Mouse (Mus musculus) liver (tissue): ENCODE measurements around the gene Rasa2.
"Not testable (repeated sequence)": the region's sequence is repeated elsewhere in the genome, so short reads cannot be mapped to it uniquely, and the experiment has no call there.

Source experiments
- DNase-seq: peaks from one replicate; pipeline ENCODE4 v3.0.0-alpha.2; 2020; ENCODE audit warnings: mixed read lengths

Rasa2 gene

DNA sequence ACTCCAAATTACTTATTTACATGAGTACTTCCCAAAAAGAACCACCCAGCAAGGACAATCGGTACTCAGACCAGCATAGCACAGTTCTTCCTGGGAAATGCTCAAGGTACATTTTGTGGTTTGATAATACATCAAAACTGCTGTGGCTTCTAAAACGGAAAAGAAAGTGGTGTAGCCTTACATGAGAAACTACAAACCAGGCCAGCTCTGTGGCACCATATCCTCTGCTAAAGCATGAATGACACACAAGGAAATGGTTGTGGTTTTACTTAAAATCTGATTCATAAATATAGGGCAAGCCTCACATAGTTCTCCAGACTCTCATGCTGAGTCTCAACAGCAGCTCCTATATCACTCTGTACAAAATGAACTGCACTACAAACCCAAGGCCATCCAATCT lies 48.3 kb downstream of the Rasa2 start:
- no peak for DNase-seq

DNA sequence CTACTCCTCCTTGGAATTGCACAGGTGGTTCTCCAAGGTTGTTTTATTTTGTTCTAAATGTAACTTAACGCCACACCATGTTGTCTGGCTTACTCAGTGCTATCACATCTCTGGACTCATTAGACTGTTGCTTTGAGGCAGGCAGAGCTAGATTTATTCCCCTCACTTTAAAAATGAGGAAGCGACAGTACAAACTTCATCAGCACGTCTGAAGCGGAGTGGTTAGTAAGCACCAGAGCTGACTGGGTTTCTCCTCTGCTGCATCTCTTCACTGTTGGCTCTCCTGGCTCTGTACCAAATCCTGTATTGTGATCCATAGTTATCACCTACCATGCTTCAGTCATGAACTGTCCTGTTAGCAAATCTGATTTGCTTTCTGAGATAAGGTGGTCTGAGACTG lies 53.2 kb downstream of the Rasa2 start:
- DNase-seq = no peak

DNA sequence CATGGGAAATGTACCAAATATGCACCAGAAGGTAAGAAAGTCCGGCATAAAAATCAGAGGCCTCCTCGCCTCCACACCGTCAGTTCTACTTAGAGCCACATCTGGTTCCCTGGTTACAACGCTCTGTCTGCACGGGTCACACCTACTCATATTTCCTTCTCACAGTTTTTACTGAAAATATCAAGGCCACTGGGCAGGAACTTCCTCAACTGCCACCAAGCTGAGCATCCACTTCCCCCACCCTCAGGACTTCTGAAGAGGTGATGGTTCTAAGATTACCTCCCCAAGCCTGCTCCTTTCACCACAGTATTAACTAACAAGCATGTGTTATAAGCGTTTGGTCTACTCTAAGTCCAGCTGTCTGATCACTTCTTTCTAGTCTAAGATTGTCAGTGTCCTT lies 53.7 kb downstream of the Rasa2 start:
- DNase-seq = no peak

DNA sequence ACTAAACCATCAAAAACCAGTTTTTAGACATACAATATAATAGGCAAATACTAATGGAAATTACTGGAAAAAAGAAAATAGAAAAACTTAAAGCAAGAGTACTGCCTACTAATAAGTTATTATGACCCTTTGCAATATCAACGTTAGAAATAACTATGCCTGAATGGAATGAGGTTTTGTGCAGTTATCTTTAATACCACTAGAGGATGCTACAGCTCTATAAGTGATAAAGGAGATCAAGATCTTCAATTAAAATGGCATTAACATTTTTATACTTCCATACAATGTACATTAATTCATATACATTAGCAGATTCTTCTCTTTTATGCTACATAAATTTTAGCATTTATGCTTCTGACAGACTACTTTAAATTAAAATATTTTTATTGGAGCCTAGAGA lies 58.2 kb downstream of the Rasa2 start:
- DNase-seq = no peak

DNA sequence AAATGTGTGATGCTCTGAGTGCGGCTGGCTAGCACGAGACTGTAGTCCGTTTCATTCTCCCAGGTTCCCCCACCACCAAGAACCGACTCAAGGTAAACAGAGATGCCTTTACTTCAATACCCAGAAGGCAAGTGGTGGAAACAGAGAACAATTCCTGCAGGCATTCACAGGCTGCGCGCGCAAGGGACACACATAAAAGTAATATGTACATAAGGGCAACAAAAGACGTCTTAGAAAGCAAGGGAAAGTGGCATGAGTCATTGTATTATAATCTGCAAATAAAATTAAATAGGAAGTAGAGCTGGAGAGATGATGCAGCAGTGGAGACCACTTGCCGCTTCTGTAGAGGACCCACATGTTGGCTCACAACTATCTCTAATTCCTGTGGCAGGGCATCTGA lies 58.7 kb downstream of the Rasa2 start:
- DNase-seq = no peak

DNA sequence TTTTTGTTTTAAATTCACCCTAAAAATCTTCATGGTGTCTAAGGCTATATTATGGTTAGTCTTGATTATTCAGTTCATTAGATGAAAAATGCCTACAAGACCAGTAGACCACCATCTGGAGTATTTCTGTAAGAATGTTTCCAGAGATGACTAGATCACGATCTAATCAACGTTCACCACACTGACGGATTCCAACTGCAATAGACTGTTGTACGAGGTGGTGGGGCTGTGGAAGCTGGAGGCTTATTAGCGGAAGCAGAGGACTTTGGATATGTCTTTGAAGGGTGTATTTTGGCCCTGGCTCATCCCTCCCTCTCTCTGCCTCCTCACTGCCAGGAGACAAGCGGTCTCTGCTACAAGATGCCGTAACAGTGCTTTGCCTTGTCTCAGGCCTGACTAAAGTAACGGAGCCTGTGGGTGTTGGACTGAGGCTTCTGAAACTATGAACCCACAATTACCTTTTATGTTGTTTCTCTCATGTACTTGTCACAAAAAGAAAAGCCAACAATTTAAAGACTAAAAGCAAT lies 64.9 kb downstream of the Rasa2 start:
- DNase-seq = peak; percentile 27

DNA sequence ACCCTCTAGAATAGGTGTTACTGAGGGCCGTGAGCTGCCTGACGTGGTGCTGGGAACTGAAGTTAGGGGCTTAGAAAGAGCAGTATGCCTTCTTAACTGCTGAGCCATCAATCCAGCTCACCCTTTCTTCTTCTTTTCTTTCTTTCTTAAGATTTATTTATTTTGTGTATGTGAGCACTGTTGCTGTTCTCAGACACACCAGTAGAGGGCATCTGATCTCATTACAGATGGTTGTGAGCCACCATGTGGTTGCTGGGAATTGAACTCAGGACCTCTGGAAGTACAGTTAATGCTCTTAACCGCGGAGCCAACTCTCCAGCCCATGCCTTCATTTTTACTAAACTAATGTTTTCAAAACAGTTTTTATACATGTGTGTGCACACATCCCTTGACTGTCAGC lies 67.9 kb downstream of the Rasa2 start:
- DNase-seq = no peak

DNA sequence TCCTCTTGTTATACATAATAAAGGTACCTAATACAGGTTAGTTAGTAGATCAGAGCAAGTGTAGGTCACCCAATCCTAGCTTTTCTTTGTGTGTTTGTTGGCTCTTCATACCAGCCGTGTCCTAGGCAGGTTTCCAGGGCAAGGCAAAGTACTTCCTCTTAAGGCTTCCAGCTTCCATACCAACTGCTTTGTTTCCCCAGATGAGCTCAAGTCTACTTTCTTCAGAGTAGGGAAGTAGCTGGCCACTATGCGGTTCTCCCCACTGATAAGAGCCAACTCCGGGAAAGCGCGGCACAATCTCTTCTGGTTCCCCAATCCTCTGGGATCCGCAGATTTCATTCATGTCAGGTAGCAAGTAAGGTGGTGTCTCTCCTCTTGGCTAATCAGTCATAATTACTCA lies 72.3 kb downstream of the Rasa2 start:
- DNase-seq = no peak

DNA sequence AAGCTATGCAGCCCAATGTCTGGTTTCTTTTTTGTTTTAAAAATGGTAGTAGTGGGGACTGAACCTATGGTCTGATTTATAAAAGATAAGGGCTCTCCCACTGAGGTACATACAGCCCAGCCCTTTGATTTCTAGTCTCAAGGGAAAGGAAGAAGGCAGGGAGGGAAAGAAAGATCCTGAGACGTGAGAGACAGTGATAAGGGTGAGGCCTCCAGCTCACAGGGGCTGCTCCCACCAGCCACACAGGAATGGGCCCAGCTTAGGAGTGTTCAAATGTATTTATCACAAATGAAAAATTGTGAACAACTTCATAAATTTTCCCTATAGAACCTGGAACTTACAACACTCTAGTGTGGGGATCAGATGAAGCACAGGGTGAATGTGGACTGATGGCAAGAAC lies 72.8 kb downstream of the Rasa2 start:
- DNase-seq = no peak

DNA sequence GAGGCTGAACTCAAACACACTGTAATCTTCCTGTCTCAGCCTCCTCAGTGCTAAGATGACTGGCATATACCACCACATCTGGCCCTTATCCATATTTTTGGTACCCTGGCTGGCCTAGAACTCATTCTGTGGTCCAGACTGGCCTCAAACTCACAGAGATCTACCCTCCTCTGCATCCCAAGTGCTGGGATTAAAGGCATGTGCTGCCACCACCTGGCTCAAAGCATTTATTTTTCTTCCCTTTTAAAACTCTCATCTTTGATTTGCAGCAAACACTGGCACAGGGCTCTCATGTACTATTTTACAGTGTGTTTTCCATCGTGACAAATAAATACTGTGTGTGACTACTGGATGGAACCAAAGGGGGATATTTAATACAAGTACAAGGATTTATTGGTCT lies 77.3 kb downstream of the Rasa2 start:
- no peak for DNase-seq

DNA sequence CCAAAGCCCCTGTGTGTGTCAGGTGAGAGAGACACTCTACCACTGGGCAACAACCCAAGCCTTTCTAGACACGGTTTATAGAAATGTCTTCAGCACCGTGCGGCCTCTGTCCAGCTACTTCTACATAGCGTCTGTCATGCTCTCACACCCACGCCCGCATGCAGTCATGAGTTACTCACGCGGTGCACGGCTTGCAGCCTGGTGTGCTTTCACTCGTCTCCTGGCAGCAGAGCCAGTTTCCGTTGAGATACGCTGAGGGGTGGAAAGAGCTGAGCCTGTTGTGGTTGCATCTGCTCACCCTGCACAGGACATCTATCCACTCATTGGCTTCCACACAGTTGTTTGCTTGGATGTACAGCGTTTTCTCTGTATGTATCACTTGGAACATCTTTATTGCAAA lies 86.0 kb downstream of the Rasa2 start:
- no peak for DNase-seq

DNA sequence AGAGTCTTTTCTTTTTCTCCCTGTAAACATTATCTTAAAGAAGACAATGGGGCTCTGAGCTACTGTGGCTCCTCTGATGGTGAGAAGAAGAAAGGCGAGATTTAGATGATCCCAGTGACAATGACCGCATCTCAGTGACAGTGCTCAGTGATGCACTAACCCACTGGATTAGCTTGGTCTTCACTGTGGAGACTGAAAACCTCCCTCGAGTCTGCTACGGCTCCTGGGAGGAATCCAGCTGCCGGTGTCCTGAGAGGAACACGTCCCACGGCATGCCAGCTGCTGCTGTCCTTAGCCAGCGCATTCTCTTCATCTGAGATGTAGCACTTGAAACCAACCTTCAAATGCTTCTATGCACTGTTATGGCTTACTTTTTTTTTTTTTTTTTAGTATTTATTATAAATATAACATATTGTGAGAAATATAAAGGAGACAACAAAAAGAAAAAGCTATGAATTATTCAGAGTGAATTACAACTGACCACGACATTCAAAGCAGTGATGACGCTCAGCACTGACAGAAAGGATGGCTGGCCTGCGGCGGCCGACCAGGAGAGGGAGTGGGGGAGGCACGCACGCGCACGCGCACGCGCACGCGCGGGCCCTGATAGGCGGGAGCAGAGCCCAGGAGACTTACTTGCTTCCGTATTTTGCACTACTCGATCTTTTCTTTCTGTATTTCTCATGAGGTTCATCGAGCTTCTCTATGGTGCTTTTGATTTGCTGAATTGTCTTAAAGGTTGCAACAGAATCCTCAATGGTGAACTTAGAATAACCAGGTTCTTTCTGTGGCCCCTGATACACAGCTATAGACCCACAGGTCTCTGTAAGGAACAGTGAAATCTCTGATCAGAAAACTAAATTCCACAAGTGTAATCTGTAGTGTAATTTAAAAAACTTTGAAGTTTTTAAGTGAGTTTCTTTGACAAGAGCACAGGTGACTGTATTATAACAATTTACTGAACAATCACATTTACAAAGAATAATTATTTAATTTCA lies 87.5 kb downstream of the Rasa2 start:
- peak; percentile 82 for DNase-seq

DNA sequence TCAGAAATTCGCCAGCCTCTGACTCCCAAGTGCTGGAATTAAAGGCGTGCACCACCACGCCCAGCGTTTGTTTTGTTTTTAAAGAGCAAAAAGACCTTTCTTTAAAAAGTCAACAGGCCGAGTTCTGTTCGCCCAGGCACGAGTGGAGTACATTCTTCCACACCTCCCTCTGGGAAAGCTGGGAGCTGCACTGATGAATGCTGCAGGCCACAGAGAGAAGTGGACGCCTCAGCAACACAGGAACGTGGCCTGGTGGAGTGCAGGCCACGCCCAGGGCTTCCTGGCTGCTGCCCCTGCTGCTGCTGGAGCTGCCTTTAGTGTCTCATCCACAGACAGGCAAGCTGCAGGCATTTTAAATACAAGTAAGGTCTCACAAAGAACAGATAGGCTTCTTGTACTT lies 92.5 kb downstream of the Rasa2 start:
- DNase-seq = no peak

DNA sequence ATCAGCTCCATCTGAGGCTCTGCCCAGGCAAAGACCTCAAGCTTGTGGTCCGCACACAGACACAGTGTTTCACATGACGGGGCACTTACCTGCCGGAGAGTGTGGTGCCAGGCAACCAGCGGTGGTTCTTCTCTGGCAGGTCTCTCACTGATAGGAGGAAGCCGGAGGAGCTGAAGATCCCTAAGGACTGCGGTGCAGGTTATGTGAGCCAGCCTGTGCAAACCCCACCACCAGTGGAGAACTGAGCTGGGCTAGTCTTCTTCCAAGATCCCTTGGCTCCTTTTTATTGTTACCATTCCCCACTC lies 93.8 kb downstream of the Rasa2 start:
- DNase-seq = no peak

DNA sequence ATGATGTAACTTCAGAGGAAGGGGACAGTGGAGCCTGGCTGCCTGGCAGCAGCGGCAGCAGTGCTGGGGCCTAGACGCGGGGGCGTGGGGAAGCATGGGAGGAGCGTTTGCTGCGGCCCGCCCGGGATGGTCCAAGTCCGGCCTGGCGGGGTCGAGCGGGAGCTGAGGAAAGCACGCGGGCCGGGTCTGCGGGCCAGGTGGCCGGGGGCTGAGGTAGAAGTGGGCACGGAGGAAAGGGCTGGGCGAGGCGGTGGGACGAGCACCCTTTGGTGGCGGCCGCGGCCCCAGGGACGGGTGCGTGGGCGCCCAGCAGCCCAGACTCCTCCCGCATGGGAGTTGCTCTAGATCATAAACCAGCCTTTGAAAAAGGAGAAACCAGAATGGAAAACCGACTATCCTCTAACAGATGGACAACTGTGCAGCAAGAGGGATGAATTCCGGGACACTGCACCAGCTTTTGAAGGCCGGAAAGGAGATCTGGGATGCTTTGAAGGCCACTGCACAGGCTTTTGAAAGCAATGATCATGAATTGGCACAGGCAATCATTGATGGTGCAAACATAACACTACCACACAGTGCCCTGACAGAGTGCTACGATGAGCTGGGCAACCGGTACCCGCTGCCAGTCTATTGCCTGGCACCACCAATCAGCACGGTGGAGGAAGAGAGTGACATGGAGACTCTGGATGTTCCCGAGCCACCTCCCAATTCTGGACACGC lies 94.4 kb downstream of the Rasa2 start:
- peak; percentile 75 for DNase-seq

DNA sequence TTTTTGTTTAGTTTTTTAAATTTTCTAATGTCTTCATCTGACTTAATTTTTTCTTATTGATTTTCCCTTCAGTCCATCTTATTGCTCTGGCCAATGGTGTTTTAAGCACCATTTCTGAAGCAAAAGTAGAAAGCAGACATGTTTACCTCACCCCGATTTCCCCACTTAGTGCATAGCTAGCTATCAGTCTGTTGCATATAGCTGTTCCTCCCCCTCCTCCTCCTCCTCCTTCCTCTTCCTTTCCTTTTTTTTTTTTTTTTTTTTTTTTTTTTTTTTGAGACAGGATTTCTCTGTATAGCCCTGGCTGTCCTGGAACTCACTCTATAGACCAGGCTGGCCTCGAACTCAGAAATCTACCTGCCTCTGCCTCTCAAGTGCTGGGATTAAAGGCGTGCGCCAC lies 95.3 kb downstream of the Rasa2 start:
- DNase-seq = not testable (repeated sequence)

DNA sequence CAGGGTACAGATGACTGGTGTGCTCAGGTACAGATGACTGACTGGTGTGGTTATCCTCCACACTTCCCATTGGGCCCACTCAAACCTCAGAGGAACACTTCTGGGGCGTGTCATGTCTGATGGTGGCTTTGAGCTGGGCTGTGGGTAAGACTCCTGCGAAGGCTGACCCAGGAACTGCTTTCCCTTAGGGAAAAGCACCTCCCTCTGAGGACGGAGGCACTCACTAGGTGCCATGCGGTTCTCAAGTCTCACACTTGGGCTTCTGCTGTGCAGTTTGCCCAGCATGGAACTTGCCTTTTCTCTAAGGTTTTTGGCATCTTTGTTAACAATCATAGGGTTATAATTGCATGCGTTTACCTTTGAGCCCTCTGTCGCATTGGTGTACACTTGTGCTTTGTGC lies 96.0 kb downstream of the Rasa2 start:
- DNase-seq = no peak

DNA sequence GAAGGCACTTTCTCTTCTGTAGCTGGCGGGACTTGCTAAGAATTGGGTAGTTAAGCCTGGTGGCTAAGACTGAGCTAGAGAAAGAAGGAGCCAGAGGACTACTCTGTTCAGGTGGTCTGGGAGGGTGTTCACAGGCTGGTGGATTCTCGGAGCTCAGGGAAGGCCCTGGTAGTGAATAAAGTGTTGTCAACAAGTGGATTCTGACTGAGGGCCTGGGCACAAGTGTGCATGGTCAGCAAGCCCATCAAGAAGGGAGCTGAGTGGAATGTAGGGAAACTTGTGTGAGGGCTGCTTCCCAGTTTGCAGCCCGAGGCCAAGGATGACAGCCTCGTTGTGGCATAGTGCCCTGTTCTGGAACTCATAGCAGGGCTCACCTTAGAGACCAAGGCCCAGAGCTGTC lies 97.2 kb downstream of the Rasa2 start:
- no peak for DNase-seq

DNA sequence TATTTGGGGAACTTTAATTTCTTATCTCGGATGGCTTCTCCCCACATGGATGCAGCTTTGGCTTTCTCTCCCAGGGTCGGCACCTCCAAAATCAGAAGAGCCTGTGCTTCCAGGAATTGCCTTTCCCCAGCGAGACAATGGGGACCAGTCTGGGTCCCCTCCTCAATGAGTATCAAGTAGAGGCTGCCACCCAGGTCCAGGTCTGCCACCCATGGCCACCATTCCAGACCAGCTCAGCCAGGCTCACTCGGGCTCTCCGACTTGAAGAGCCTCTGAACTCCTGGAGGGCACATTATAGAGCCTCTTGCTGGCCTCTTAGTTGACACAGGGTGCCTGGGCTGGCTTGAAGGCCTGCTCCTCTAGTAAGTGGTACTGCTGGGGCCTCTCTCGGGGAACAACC lies 97.9 kb downstream of the Rasa2 start:
- DNase-seq = no peak

DNA sequence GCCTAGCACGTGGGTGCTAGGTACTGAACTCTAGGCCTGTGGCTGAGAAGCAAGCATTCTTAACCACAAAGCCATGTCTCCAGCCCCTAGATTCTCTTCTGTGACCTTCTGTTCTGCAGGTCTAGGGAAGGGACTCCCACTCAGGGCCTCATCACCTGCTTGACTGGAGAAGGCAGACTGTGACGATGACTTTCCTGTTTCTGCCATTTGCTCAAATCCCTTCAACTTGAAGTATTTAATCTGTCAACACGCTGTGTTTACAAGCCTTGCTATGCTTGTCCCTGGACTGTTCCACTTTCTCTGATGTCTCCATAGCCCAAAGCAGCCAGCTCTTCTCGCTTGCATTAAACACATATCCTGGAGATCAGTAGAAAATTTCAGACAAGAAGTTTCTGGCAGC lies 98.9 kb downstream of the Rasa2 start:
- no peak for DNase-seq

DNA sequence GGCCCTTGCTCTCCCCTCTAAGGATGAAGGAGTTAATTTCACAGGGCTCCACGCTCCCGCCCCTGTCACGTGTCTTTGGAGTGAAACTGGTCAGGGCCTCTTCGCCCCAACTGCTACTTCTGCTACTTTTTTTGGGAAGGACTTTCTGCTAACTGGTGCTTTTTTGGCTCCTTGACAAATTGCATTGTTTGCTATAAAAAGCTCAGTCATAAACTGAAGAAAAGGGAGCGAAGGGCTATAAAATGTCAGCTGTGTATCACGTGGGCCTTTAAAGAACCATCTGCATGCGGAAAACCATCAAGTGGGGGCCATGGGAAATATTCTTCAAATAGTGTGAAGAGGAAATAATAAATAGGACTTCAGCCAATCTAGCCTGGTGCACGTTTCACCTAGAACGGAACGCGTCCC lies 100.7 kb downstream of the Rasa2 start:
- no peak for DNase-seq

DNA sequence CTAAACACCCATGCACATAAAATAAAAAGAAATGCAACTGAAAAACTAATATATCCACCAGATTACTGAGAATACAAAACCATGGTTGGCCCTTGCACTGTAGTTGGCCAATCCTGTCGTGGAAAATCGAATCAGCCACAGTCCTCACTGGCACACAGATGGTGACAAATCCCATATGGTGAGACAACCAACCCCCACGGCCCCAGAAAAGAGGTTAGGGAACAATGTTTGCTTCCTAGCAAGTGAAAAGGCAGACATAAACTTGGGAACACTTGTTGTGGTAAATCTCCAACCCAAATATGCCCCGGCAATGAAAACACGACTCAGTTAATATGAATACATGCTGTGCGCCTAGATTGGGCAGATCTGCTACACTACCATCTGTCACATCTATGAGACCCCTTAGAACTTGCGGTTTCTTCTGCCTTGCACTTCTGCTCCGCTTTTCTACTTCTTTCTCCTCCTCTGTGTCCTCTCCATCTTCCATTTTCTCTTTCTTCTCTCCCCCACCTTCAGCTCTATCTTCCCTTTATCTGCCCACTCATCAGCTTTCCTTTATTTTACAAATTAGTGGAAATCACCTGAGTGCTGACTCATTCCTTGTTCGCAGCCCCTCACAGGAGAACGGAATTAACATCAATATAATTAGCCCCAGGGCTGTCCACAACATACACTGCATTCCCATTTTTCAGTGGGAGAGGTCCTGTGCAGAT lies 101.3 kb downstream of the Rasa2 start:
- no peak for DNase-seq

DNA sequence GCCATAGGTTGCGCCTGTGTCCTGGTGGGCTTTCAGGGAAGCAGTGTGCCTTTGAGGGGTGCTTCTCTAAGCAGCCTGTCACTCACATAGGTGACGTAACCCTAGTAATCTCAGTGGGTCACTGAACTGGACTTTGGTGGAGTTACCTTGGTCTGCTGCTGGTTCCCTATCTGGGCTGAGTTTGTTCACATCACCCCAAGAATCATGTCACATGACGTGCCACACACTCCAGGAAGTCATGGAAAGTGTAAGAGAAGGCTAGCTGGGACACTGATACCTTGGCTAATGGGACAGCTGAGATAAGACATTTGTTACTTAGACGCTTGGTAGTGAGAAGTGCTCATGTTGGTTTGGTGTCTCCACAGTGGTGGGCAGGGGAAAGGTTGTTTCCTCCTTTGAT lies 105.4 kb downstream of the Rasa2 start:
- no peak for DNase-seq
